In genomic region chr17:92210730-92211129, GRCm38 (mm10) we compare ENCODE assay signal across 11 mouse cellular contexts.
DNase-seq lines count a peak whose midpoint lies in the region; ATAC-seq lines count a peak whose summit lies in the region.
"Had no signal": no experiment of that assay in that cellular context is flagged by ENCODE, and none has a peak within 500 bp of the region (broad histone marks: within the 10 kb centered on the region; RNA-seq: fewer than 3 reads in every experiment).

No protein-coding gene starts in this region.

- H3K9me3 ChIP-seq in midbrain, embryonic 11.5 days (ENCODE audit: control insufficient read depth, low read length) = no peaks in the 10 kb centered on the region
- no peaks in the 10 kb centered on the region for H3K9me3 ChIP-seq in midbrain, embryonic 15.5 days
- no peaks in the 10 kb centered on the region for H3K9me3 ChIP-seq in forebrain, embryonic 12.5 days
- H3K9me3 ChIP-seq: heart, embryonic 15.5 days had no signal

- peak; percentile 69 for ATAC-seq in midbrain, embryonic 11.5 days (ENCODE audit: low FRiP score)
- no peak; the same call in 1 of the 2 replicates for ATAC-seq in midbrain, embryonic 15.5 days (replicated peaks)
- ATAC-seq in forebrain, embryonic 12.5 days (ENCODE audit: low FRiP score) = peak; percentile 67; the same call in 1 of the 2 replicates

- no peak overlapping the region for H3K27ac ChIP-seq in midbrain, embryonic 11.5 days (ENCODE audit: low read depth, low read length)
- no peak overlapping the region for H3K27ac ChIP-seq in midbrain, embryonic 15.5 days
- H3K27ac ChIP-seq in forebrain, embryonic 12.5 days = no peak overlapping the region
- H3K27ac ChIP-seq: heart, embryonic 15.5 days; liver, embryonic 14.5 days had no signal

- DNase-seq in cerebellum, postnatal 10 days = peak; percentile 22 to 23
- no peak for DNase-seq in cerebellum, postnatal 36 days
- peak; percentile 88 for DNase-seq in midbrain, embryonic 11.5 days (ENCODE audit: low spot score, missing footprints)
- peak; percentile 53 for DNase-seq in retina, embryonic 14.5 days (ENCODE audit: low spot score)
- DNase-seq in heart, adult 18-20 months = no peak
- no peak for DNase-seq in urinary bladder, postnatal 36 days (ENCODE audit: low spot score in 2 of 2)
- DNase-seq: cerebellum, adult 2 months had no signal

- no peaks in the 10 kb centered on the region for H3K4me1 ChIP-seq in midbrain, embryonic 11.5 days (ENCODE audit: control insufficient read depth, insufficient read depth, low read length)
- no peaks in the 10 kb centered on the region for H3K4me1 ChIP-seq in midbrain, embryonic 15.5 days
- H3K4me1 ChIP-seq in forebrain, embryonic 12.5 days = no peaks in the 10 kb centered on the region
- H3K4me1 ChIP-seq: heart, embryonic 15.5 days had no signal

- H3K9ac ChIP-seq in midbrain, embryonic 11.5 days (ENCODE audit: low read length) = no peak overlapping the region
- H3K9ac ChIP-seq in midbrain, embryonic 15.5 days = no peak overlapping the region
- no peak overlapping the region for H3K9ac ChIP-seq in forebrain, embryonic 12.5 days
- H3K9ac ChIP-seq: heart, embryonic 15.5 days; liver, embryonic 14.5 days had no signal

- H3K36me3 ChIP-seq in midbrain, embryonic 11.5 days (ENCODE audit: control insufficient read depth, insufficient read depth, low read length) = no peaks in the 10 kb centered on the region
- H3K36me3 ChIP-seq in midbrain, embryonic 15.5 days (replicated peaks) = no peaks in the 10 kb centered on the region
- no peaks in the 10 kb centered on the region for H3K36me3 ChIP-seq in forebrain, embryonic 12.5 days (replicated peaks)
- H3K36me3 ChIP-seq: heart, embryonic 15.5 days had no signal

- H3K27me3 ChIP-seq in midbrain, embryonic 11.5 days (ENCODE audit: control insufficient read depth, insufficient read depth, low read length) = no peaks in the 10 kb centered on the region
- no peaks in the 10 kb centered on the region for H3K27me3 ChIP-seq in midbrain, embryonic 15.5 days (replicated peaks)
- no peaks in the 10 kb centered on the region for H3K27me3 ChIP-seq in forebrain, embryonic 12.5 days
- H3K27me3 ChIP-seq: heart, embryonic 15.5 days had no signal

- no peak overlapping the region for H3K4me3 ChIP-seq in midbrain, embryonic 11.5 days (ENCODE audit: low read depth, low read length)
- no peak overlapping the region for H3K4me3 ChIP-seq in midbrain, embryonic 15.5 days
- H3K4me3 ChIP-seq in forebrain, embryonic 12.5 days (replicated peaks) = no peak overlapping the region
- H3K4me3 ChIP-seq: heart, embryonic 15.5 days had no signal

- no peak overlapping the region for H3K4me2 ChIP-seq in midbrain, embryonic 11.5 days
- no peak overlapping the region for H3K4me2 ChIP-seq in midbrain, embryonic 15.5 days
- no peak overlapping the region for H3K4me2 ChIP-seq in forebrain, embryonic 12.5 days
- H3K4me2 ChIP-seq: heart, embryonic 15.5 days had no signal

Comparison
In these comparisons a context has a peak if more than half of its experiments do, and no peak if none do; other contexts are left out.
1. DNase-seq: peak in cerebellum, postnatal 10 days (2 of 2), midbrain, embryonic 11.5 days (single experiment) and retina, embryonic 14.5 days (single experiment); none in cerebellum, postnatal 36 days (0 of 2), heart, adult 18-20 months (0 of 2) and urinary bladder, postnatal 36 days (0 of 2).